Mouse (Mus musculus): ENCODE results near the gene Cish.

Gene Cish

GRCm38 (mm10) chr9:107296016-107296040 is at the start of gene Cish:
Cish (plus strand) TSS chr9:107296026.
- no peak for DNase-seq (ENCODE audit: low spot score in 2 of 2)

GRCm38 (mm10) chr9:107246170-107246569 is 49.7 kb upstream of the Cish start:
- DNase-seq (ENCODE audit: low spot score in 2 of 2), result no peak

GRCm38 (mm10) chr9:107249154-107249553 is 46.7 kb upstream of the Cish start:
- DNase-seq (ENCODE audit: low spot score in 2 of 2), result no peak

- DNase-seq (ENCODE audit: low spot score in 2 of 2), result no peak
Observed at GRCm38 (mm10) chr9:107250416-107251337, 45.1 kb upstream of the Cish start.

GRCm38 (mm10) chr9:107252164-107252563 is 43.7 kb upstream of the Cish start:
- no peak for DNase-seq (ENCODE audit: low spot score in 2 of 2)

GRCm38 (mm10) chr9:107254476-107254875 is 41.4 kb upstream of the Cish start:
- peak; percentile 74 to 76 for DNase-seq (ENCODE audit: low spot score in 2 of 2)

- DNase-seq (ENCODE audit: low spot score in 2 of 2), result no peak
Observed at GRCm38 (mm10) chr9:107254925-107255324, 40.9 kb upstream of the Cish start.

GRCm38 (mm10) chr9:107255596-107255995 is 40.2 kb upstream of the Cish start:
- no peak for DNase-seq (ENCODE audit: low spot score in 2 of 2)

GRCm38 (mm10) chr9:107259571-107259970 is 36.3 kb upstream of the Cish start:
- DNase-seq (ENCODE audit: low spot score in 2 of 2), result peak in 1 of 2 experiments; percentile 33

GRCm38 (mm10) chr9:107260429-107260828 is 35.4 kb upstream of the Cish start:
- DNase-seq (ENCODE audit: low spot score in 2 of 2), result no peak

GRCm38 (mm10) chr9:107260836-107261235 is 35.0 kb upstream of the Cish start:
- no peak for DNase-seq (ENCODE audit: low spot score in 2 of 2)

GRCm38 (mm10) chr9:107261792-107262191 is 34.0 kb upstream of the Cish start:
- no peak for DNase-seq (ENCODE audit: low spot score in 2 of 2)

GRCm38 (mm10) chr9:107262375-107262774 is 33.5 kb upstream of the Cish start:
- no peak for DNase-seq (ENCODE audit: low spot score in 2 of 2)

GRCm38 (mm10) chr9:107263912-107264311 is 31.9 kb upstream of the Cish start:
- DNase-seq (ENCODE audit: low spot score in 2 of 2), result no peak

GRCm38 (mm10) chr9:107264731-107265130 is 31.1 kb upstream of the Cish start:
- no peak for DNase-seq (ENCODE audit: low spot score in 2 of 2)

- DNase-seq (ENCODE audit: low spot score in 2 of 2), result no peak
Observed at GRCm38 (mm10) chr9:107267028-107267427, 28.8 kb upstream of the Cish start.

- no peak for DNase-seq (ENCODE audit: low spot score in 2 of 2)
Observed at GRCm38 (mm10) chr9:107267721-107268402, 28.0 kb upstream of the Cish start.

- no peak for DNase-seq (ENCODE audit: low spot score in 2 of 2)
Observed at GRCm38 (mm10) chr9:107269772-107270171, 26.1 kb upstream of the Cish start.

- DNase-seq (ENCODE audit: low spot score in 2 of 2), result no peak
Observed at GRCm38 (mm10) chr9:107271177-107271938, 24.5 kb upstream of the Cish start.

- no peak for DNase-seq (ENCODE audit: low spot score in 2 of 2)
Observed at GRCm38 (mm10) chr9:107272284-107272683, 23.5 kb upstream of the Cish start.

- no peak for DNase-seq (ENCODE audit: low spot score in 2 of 2)
Observed at GRCm38 (mm10) chr9:107273184-107273583, 22.6 kb upstream of the Cish start.

GRCm38 (mm10) chr9:107274751-107275150 is 21.1 kb upstream of the Cish start:
- no peak for DNase-seq (ENCODE audit: low spot score in 2 of 2)

GRCm38 (mm10) chr9:107275710-107276109 is 20.1 kb upstream of the Cish start:
- no peak for DNase-seq (ENCODE audit: low spot score in 2 of 2)

Data from heart, adult 9 months (tissue).